Mouse (Mus musculus) c-Kit-positive CD71-positive TER-119-negative erythroid progenitor cells, embryonic 14.5 days (primary cell): Measurements from ENCODE around the gene Gtpbp3.

ENCODE experiments used
- DNase-seq: peaks from one replicate; pipeline ENCODE4 v3.0.0-alpha.2; 2013; ENCODE audit warnings: low read depth

Gene Gtpbp3

DNA sequence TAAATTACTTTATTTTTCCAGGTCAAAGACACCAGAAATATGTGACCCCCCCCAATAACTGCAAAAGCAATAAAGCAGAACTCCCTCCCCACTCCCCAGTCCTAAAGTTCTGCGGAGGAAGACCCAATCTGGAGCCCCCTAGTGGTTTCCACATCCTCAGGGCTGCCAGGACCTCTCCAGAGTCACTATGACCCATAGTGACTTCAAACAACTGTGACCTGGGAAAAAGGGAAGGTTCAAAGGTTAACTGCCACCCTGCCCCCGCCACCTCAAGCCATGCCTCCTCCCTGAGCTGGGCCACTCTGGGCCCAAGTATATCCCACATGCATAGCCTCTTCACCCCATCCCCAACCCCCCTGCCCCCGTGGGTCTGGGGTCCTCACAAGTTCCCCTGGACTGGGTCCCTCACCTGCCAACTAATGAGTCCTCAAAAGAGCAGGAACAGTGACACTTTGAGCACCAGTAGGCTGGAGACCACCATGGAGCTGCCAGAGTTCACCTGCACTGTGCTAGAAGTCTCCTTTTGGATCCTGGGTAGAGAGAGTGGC is 46.4 kb downstream of the Gtpbp3 start:
- DNase-seq: no peak

DNA sequence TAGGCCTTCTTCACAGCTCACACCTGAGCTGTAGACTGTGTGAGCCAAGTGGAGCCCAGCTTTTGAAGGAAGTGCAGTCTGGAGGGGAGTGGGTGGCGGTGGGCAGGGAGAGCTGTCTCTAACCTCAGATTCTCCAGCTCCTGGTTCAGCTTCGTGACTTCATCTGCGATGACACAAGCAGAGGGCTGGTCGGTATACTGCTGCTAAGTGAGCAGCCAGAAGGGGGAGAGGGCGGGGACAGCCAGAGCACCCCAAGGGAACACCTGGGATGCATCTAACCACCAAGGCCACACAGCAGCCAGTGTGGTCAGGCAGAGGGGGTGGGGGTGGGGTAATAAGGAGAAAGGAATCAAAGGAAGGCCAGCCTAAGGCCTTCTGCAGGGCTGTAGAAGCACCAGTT is 47.8 kb downstream of the Gtpbp3 start:
- DNase-seq: no peak

DNA sequence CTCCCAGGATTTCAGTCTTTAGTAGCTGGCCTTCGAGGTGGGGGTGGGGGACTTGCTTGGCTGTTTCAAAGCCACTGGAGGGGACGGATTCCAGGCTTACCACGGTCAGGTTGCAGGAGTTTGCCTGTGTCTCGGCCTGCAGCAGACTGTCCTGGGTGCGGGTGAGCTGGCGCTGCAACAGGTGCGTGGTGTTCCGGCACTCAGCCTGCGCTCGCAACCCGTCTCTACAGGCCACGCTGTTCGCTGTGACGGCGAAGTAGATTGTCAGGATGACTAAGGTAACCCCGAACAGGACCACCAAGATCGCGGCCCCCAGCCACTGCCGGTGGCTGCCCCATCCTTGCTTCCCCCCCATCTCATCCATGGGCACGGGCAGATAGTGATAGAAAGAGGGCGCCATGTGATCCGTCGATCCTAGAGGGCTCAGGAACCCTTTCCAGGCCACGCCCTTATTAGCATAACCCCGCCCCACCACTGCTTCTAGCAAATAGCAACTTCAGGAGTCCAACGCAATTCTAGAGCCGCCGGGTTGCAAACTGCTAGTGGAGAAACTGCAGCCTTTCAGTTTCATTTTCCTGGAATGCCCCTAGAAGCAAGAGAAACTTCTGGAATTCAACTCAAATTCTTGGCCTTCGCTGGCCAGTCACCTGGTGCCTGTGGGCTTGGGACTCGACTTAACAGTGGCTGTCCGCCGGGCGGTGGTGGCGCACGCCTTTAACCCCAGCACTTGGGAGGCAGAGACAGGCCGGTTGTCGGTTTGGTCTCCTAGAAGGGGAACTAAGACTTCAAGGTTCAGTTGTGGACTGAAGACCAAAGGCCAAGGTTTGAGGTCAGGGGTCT is 49.3 kb downstream of the Gtpbp3 start, which contains the start of gene Bst2:
Gene Bst2, minus strand, starts transcription at position 429 of the 840 bp plus-strand sequence.
- DNase-seq: peak; percentile 98

DNA sequence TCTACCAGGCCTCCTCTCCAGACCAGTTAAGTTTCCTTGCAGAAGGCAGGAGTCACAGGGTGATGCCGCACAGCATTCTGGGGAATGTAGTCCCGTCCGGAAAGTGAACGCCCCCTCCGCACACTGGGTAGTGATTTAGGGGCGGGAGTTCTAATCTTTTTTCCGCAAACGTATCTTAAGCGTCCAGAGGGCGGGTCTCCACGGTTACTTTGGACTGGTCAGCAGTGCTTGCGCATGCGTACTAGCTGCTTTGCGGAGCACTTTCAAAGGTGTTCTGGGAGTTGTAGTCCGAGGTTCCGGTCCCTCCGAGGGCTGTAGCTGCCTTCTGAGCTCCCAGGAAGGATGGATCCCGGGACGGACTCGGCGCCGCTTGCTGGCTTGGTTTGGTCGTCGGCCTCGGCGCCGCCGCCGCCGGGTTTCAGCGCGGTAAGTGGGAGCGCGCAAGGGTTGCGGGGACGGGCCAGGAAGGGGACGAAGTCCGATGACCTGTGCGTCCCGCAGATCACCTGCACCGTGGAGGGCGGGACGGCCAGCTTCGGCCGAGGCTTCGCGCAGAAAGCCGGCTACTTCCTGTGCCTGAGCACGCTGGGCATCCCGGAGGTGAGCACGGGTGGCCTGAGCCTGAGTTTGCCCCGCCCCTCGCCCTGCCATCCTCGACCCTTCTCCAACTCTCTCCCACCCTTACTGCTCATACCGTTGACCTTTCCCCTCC is 54.9 kb downstream of the Gtpbp3 start, which contains the start of gene Mvb12a:
Gene Mvb12a, plus strand, starts transcription at position 291 of the 712 bp plus-strand sequence.
- DNase-seq: peak; percentile 96

DNA sequence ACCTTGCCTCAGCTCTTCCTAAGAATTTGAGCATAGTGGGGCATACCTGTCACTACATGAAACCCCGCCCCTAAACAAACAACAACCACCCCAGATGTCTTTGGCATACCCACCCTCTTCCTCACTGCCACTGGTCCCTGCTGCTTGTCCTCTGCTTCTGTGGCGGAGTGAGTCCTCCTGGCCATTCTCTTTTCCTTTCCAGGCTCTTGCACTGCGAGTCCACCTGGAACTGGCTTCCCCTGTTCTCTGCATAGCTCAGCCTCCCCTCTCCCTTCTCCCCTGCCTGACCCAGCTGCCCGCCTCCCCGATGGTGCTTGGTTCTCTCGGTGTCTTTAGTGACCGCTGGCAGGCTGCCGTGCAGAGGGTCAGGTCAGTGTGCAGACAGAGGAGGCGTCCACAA is 55.9 kb downstream of the Gtpbp3 start:
- DNase-seq: no peak

DNA sequence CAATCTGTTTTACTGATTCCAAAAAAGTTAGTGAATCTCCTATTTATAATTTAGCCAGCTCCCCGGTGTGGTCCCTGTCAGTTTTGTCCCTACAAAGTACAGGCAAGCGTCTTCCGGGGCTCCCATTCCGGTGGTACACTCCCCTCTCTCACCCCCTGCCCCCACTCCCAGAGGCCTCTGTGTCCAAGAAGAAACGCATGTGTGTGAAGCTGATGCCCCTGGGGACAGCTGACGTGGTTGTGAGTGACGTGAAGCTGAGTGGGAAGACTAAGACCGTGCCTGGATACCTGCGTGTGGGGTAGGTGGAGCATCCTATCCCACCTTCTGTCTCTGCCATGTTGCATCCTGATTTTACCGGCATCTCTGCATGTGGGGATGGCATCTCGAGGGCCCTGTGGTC is 57.1 kb downstream of the Gtpbp3 start:
- no peak for DNase-seq

DNA sequence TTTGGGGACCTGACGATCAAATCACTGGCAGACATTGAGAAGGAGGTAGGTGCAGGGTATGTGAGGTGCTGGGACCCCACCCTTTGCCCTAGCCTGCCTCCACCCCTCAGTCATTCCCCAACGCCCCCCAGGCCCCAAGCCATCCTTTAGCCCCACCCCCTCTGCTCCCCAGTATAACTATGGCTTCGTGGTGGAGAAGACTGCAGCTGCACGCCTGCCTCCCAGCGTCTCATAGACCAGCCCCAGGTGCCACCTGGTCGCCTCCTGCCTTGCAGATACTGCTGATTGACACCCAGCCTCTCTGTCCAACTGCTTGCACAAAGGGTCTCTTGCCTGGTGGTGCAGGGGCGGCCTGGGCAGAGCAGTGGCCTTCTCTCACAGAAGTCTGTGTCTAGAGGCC is 59.7 kb downstream of the Gtpbp3 start:
- no peak for DNase-seq
